Mouse (Mus musculus) kidney, adult 9 months (tissue): ENCODE measurements around the gene T.

Experiments used
- DNase-seq: peaks from one replicate; pipeline ENCODE4 v3.0.0; 2022

T gene

GRCm38 (mm10) chr17:8433121-8433977 lies 874 bp upstream of the T start:
- DNase-seq = no peak

GRCm38 (mm10) chr17:8436184-8436583 lies 2.0 kb downstream of the T start:
- DNase-seq = no peak

GRCm38 (mm10) chr17:8444062-8444461 lies 9.8 kb downstream of the T start:
- DNase-seq = no peak

- DNase-seq = peak; percentile 24
Measured at GRCm38 (mm10) chr17:8447676-8448192, 13.5 kb downstream of the T start.

GRCm38 (mm10) chr17:8448324-8448723 lies 14.1 kb downstream of the T start:
- DNase-seq = no peak

- no peak for DNase-seq
Measured at GRCm38 (mm10) chr17:8455196-8455595, 21.0 kb downstream of the T start.

- DNase-seq = no peak
Measured at GRCm38 (mm10) chr17:8455601-8456000, 21.4 kb downstream of the T start.

- no peak for DNase-seq
Measured at GRCm38 (mm10) chr17:8456856-8457460, 22.7 kb downstream of the T start.

GRCm38 (mm10) chr17:8461568-8461967 lies 27.3 kb downstream of the T start:
- DNase-seq = peak; percentile 26

GRCm38 (mm10) chr17:8463482-8464128 lies 29.4 kb downstream of the T start:
- peak; percentile 60 for DNase-seq

GRCm38 (mm10) chr17:8467771-8468170 lies 33.5 kb downstream of the T start:
- DNase-seq = no peak

GRCm38 (mm10) chr17:8468716-8469344 lies 34.6 kb downstream of the T start:
- peak; percentile 65 for DNase-seq

- no peak for DNase-seq
Measured at GRCm38 (mm10) chr17:8478554-8478953, 44.3 kb downstream of the T start.

- no peak for DNase-seq
Measured at GRCm38 (mm10) chr17:8479493-8480128, 45.4 kb downstream of the T start.

GRCm38 (mm10) chr17:8481797-8482196 lies 47.6 kb downstream of the T start:
- DNase-seq = no peak

GRCm38 (mm10) chr17:8482876-8483275 lies 48.7 kb downstream of the T start:
- DNase-seq = no peak

- DNase-seq = no peak
Measured at GRCm38 (mm10) chr17:8484246-8484645, 50.0 kb downstream of the T start.

GRCm38 (mm10) chr17:8485146-8485545 lies 50.9 kb downstream of the T start:
- DNase-seq = no peak

- DNase-seq = no peak
Measured at GRCm38 (mm10) chr17:8487824-8488223, 53.6 kb downstream of the T start.

- no peak for DNase-seq
Measured at GRCm38 (mm10) chr17:8490971-8491370, 56.7 kb downstream of the T start.
